Mouse (Mus musculus) kidney, adult 2 months (tissue): ENCODE data around the gene Irs2. TPM values are rescaled to one million over a fixed set of nuclear protein-coding genes. Genes with fewer than 3 reads are reported as not detected.
A peak's percentile ranks its signal among the peaks of the same experiment; 100 is the strongest.

Experiments used
- DNase-seq: peaks from one replicate; pipeline ENCODE4 v3.0.0; 2021
- H3K27ac ChIP-seq: fragments of 200-500 bp; 2 replicates; pipeline ENCODE4 v1.5.1; 2012; ENCODE audit warnings: low read depth, low read length, control low read depth, inconsistent platforms; ENCODE audit not compliant: insufficient read depth
- H3K27me3 ChIP-seq: fragments of 200-500 bp; replicated peaks from 2 replicates; pipeline ENCODE4 v1.6.1; 2012; ENCODE audit warnings: mild to moderate bottlenecking, moderate library complexity, low read length, inconsistent platforms; ENCODE audit not compliant: control insufficient read depth, insufficient read depth
- H3K36me3 ChIP-seq: fragments of 200-500 bp; 2 replicates; pipeline ENCODE4 v1.6.1; 2012; ENCODE audit warnings: mild to moderate bottlenecking, moderate library complexity, low read length, inconsistent platforms; ENCODE audit not compliant: control insufficient read depth, insufficient read depth
- H3K4me1 ChIP-seq: fragments of 200-500 bp; 2 replicates; pipeline ENCODE4 v1.6.1; 2011; ENCODE audit warnings: low read length; ENCODE audit not compliant: control insufficient read depth, insufficient read depth
- H3K4me3 ChIP-seq: fragments of 200-500 bp; 2 replicates; pipeline ENCODE4 v1.5.1; 2011; ENCODE audit warnings: mild to moderate bottlenecking, low read depth, low read length, control low read depth; ENCODE audit not compliant: insufficient read depth
- CTCF ChIP-seq: fragments of 200-500 bp; conservative IDR thresholded peaks from 2 replicates; pipeline ENCODE4 v1.5.1; 2011; ENCODE audit warnings: low read depth, mild to moderate bottlenecking, control low read depth, low read length, moderate library complexity, mixed read lengths; ENCODE audit not compliant: insufficient read depth, insufficient read length
- POLR2A ChIP-seq: fragments of 200-500 bp; IDR thresholded peaks from one replicate; pipeline ENCODE4 v1.6.1; 2011; ENCODE audit warnings: low read depth, low read length, control low read depth
- WGBS: fragments of 180-500 bp; shearing (Covaris S2); methylation state at CpG from one replicate; pipeline ENCODE4 v1.1.7; 2018; 5-methylcytosine and 5-hydroxymethylcytosine counted together
- polyA plus RNA-seq: library from polyadenylated mRNA; depleted of rRNA; stranded (reverse); fragments of >200 nt; gene quantifications from 2 replicates; pipeline ENCODE4 v1.2.3, GENCODE M21; 2012

The Irs2 gene
- polyA plus RNA-seq, 1 experiment = 10.4 TPM

- H3K36me3 ChIP-seq = no peaks in the 10 kb centered on the region; the same call in 1 of the 2 replicates
- peak overlapping the region; percentile 89 for H3K27ac ChIP-seq
- peak overlapping the region; percentile 72 for H3K4me3 ChIP-seq
- WGBS = under 1% methylated on average over 62 of the region's 62 CpGs
- peaks cover 20% of the 10 kb centered on the region; the same call in 1 of the 2 replicates for H3K4me1 ChIP-seq
- H3K27me3 ChIP-seq = no peaks in the 10 kb centered on the region
- no peak for TF ChIP-seq CTCF
- TF ChIP-seq POLR2A = no peak
- DNase-seq = peak; percentile 85
These were observed 1.3 kb upstream of the Irs2 start for GRCm38 (mm10) chr8:11009431-11010071.

GRCm38 (mm10) chr8:11008842-11009420, 673 bp upstream of the Irs2 start:
- H3K4me3 ChIP-seq = peak overlapping the region; percentile 72
- DNase-seq = peak; percentile 98
- under 1% methylated on average over 48 of the region's 73 CpGs for WGBS
- H3K4me1 ChIP-seq = peaks cover 20% of the 10 kb centered on the region; the same call in 1 of the 2 replicates
- no peaks in the 10 kb centered on the region for H3K27me3 ChIP-seq
- TF ChIP-seq CTCF (no peak), POLR2A (peak; percentile 100)
- no peaks in the 10 kb centered on the region; the same call in 1 of the 2 replicates for H3K36me3 ChIP-seq
- H3K27ac ChIP-seq = peak overlapping the region; percentile 79

GRCm38 (mm10) chr8:11007581-11008378, 478 bp downstream of the Irs2 start:
- no peaks in the 10 kb centered on the region; the same call in 1 of the 2 replicates for H3K36me3 ChIP-seq
- no peaks in the 10 kb centered on the region for H3K27me3 ChIP-seq
- TF ChIP-seq POLR2A = no peak
- no peak for TF ChIP-seq CTCF
- under 1% methylated on average over 88 of the region's 88 CpGs for WGBS
- H3K4me1 ChIP-seq = peaks cover 20% of the 10 kb centered on the region; the same call in 1 of the 2 replicates
- peak overlapping the region; percentile 55 for H3K4me3 ChIP-seq
- DNase-seq = peak; percentile 69
- peak overlapping the region; percentile 79 for H3K27ac ChIP-seq

- Histone ChIP-seq H3K4me1 (peaks cover 24% of the 10 kb centered on the region; the same call in 1 of the 2 replicates), H3K27ac (peak overlapping the region; percentile 79), H3K36me3 (no peaks in the 10 kb centered on the region; the same call in 1 of the 2 replicates), H3K4me3 (peak overlapping the region; percentile 55), H3K27me3 (no peaks in the 10 kb centered on the region)
- 1% methylated on average over 56 of the region's 56 CpGs for WGBS
- peak; percentile 93 for DNase-seq
- TF ChIP-seq CTCF (peak; percentile 66), POLR2A (peak; percentile 5)
These were observed 1.2 kb downstream of the Irs2 start for GRCm38 (mm10) chr8:11007001-11007580.

GRCm38 (mm10) chr8:11006276-11006630, 2.0 kb downstream of the Irs2 start:
- Histone ChIP-seq H3K36me3 (no peaks in the 10 kb centered on the region; the same call in 1 of the 2 replicates), H3K4me3 (peak overlapping the region; percentile 55), H3K27ac (no peak overlapping the region), H3K27me3 (no peaks in the 10 kb centered on the region), H3K4me1 (peaks cover 28% of the 10 kb centered on the region; the same call in 1 of the 2 replicates)
- TF ChIP-seq CTCF = no peak
- TF ChIP-seq POLR2A = no peak
- WGBS = 78% methylated on average over 9 of the region's 9 CpGs
- DNase-seq = no peak

- Histone ChIP-seq H3K27me3 (no peaks in the 10 kb centered on the region), H3K4me3 (peak overlapping the region; percentile 72), H3K27ac (no peak overlapping the region), H3K36me3 (no peaks in the 10 kb centered on the region; the same call in 1 of the 2 replicates), H3K4me1 (peaks cover 29% of the 10 kb centered on the region; the same call in 1 of the 2 replicates)
- TF ChIP-seq POLR2A (no peak), CTCF (no peak)
- WGBS = 87% methylated on average over 26 of the region's 26 CpGs
- no peak for DNase-seq
These were observed 2.6 kb downstream of the Irs2 start for GRCm38 (mm10) chr8:11005460-11006275.
